Mouse (Mus musculus) right cerebral cortex, postnatal 36 days (tissue): ENCODE measurements around the gene Def8.
"Not testable (repeated sequence)": the region's sequence is repeated elsewhere in the genome, so short reads cannot be mapped to it uniquely, and the experiment has no call there.

ENCODE experiments used
- DNase-seq, 2 experiments: peaks; one replicate each; pipeline ENCODE4 v3.0.0; 2022; ENCODE audit warnings: low spot score in 2 of 2, mixed read lengths in 1 of 2

The Def8 gene

DNA sequence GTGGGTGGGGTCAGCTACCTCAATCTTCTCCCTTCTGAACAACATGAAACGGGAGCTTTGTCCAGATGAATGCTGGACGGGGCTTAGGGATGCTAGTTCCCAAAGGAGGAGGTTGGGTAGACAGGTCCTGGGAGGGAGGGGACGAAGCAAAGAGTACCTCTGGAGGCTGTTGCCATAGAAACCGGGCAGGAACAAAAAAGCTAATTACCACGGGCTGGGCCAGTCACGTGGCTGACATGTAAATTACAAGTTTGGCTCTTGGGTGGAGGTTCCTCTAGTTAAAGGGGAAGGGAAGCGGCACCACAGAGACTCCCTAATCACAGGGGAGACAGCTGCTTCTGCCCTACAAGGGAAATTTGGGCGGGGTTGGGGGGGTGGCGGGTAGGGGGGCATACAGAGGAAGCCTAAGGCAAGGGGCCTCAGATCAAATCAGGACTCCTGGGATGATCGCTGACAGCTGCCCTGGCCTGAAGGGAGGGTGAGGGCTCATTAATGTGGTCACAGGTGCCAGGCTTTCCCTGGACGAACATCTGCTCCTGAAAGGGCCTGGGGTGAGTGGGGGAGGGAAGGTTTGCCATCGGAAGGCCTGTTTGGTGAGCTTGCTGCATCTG lies 10.7 kb upstream of the Def8 start:
- DNase-seq: peak; percentile 83 to 89

DNA sequence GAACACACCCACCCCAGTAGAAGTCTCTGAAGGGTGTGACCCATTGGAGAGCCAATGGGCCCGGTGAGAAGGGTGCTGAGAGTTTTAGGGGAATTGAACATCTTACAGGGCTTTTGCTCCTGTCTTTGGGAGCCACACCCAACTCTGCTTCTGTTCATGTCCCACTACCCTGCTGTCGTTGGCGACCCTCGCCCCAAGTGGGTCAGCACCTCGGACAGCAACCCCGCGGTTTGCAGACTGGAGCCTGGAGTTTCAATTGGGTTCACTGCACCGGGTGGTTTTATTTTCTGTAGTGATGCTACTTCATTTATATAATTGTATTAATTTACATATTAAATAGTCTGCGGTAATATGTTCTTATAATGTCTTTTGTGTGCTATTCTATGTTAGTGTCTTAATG lies 9.1 kb upstream of the Def8 start:
- no peak for DNase-seq

DNA sequence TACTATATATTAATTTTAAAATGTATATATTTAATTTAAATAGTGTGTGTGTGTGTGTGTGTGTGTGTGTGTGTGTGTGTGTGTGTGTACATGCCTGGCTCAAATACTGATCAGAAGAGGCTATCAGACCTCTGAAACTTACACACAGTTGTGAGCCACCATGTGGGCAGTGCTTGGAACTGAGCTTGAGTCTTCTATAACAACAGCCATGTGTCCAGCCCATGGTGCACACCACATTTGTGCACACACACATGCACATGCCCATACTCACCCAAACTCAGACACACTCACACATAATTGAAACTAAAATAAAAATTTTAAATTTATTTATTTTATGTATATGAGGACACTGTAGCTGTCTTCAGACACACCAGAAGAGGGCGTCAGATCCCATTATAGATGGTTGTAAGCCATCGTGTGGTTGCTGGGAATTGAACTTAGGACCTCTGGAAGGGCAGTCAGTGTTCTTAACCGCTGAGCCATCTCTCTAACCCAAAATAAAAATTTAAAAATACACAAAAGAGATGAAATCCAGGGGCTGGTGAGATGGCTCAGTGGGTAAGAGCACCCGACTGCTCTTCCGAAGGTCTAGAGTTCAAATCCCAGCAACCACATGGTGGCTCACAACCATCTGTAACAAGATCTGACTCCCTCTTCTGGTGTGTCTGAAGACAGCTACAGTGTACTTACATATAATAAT lies 8.2 kb upstream of the Def8 start:
- DNase-seq: not testable (repeated sequence)

DNA sequence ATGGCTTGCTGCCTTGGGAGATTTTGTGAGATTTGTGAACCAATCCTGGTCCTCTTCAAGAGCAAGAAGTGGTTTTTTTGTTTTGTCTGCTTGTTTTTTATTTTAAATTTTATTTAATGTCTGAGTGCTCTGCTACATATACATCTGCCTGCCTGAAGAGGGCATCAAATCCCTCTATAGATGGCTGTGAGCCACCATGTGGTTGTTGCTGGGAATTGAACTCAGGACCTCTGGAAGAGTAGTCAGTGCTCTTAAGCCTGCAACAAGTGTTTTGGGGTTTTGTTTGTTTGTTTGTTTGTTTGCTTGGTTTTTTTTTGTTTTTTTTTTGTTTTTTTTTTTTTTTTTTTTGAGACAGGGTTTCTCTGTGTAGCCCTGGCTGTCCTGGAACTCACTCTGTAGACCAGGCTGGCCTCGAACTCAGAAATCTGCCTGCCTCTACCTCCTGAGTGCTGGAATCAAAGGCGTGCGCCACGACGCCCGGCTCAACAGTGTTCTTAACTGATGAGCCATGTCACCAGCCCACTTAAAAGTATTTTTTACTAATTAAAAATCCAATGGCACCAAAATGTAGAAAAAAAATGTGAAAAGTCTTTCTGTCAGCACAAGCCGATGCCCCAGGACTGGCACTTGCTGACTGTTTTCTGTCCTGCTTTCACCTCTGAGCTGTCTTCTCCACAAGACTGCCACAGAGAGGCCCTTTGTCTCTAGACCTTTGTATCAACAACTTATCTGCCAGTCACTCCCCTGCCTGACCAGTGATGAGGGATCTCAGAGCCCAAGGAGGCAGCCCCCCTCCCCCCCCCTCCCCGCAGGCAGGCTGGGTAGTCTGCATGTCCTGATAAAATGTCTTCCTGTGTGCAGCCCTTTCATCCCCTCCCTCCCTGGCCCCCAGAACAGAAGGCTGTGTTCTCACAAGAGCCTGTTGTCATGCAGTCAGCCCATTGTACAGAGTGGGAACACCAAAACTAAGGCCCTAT lies 7.1 kb upstream of the Def8 start:
- DNase-seq: no peak

DNA sequence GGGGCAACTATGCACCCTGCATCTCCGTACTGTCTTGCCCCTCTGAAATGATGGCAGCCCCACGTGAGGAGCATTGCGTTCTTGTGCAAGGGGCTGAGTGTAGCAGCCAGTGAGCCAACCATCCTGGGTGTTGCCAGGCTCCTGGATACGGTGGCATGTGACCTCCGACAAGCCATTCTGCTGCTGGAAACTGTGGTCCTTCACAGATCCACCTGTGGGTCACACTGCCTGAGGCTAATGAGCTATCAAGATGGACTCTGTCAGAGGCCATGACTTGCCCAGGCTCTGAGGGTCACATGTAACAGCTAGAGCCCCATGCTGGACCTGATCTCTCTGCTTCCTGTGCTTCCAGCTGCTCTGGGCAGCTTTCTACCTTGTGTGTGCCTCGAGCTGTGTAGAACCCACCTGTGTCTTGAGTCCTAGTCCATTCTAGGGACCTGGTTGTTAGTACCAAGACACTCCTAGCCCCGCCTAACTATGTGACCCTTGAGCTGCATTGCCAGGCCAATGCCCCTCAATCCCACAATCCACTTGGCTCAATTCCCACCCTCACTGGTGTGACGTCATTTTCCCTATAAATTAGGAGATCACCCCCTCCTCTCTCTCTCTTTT lies 6.3 kb upstream of the Def8 start:
- DNase-seq: no peak

DNA sequence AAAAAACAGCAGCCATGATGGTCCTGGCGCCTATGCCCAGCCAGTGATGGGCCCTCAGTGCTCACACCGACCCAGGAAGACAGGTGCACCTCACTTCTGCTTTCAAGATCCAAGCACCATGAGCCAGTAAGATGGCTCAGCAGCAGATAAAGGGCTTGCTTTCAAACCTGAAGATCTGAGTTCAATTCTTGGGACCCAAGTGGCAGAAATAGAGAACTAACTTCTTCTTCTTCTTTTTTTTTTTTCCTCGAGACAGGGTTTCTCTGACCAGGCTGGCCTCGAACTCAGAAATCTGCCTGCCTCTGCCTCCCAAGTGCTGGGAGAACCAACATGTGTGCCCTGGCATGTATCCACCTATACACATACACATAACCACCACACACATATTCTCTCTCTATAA lies 3.6 kb upstream of the Def8 start:
- DNase-seq: no peak

DNA sequence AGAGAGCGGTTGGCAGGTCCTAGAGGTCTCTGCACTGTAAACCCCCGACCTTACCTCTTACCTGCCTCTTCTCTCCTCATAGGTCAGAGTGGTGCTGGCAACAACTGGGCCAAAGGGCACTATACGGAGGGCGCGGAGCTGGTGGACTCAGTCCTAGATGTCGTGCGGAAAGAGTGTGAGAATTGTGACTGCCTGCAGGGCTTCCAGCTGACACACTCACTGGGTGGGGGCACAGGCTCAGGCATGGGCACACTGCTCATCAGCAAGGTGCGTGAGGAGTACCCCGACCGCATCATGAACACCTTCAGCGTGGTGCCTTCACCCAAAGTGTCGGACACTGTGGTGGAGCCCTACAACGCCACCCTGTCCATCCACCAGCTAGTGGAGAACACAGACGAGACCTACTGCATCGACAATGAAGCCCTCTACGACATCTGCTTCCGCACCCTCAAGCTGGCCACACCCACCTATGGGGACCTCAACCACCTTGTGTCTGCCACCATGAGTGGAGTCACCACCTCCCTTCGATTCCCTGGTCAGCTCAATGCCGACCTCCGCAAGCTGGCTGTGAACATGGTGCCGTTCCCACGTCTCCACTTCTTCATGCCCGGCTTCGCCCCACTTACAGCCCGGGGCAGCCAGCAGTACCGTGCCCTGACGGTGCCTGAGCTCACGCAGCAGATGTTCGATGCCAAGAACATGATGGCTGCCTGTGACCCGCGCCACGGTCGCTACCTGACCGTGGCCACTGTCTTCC lies 2.6 kb upstream of the Def8 start:
- no peak for DNase-seq

DNA sequence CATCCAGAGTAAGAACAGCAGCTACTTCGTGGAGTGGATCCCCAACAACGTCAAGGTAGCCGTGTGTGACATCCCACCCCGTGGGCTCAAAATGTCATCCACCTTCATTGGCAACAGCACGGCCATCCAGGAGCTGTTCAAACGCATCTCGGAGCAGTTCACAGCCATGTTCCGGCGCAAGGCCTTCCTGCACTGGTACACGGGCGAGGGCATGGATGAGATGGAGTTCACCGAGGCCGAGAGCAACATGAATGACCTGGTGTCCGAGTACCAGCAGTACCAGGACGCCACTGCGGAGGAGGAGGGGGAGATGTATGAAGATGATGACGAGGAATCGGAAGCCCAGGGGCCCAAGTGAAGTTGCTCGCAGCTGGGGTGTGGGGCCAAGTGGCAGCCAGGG lies 2.0 kb upstream of the Def8 start:
- no peak for DNase-seq

DNA sequence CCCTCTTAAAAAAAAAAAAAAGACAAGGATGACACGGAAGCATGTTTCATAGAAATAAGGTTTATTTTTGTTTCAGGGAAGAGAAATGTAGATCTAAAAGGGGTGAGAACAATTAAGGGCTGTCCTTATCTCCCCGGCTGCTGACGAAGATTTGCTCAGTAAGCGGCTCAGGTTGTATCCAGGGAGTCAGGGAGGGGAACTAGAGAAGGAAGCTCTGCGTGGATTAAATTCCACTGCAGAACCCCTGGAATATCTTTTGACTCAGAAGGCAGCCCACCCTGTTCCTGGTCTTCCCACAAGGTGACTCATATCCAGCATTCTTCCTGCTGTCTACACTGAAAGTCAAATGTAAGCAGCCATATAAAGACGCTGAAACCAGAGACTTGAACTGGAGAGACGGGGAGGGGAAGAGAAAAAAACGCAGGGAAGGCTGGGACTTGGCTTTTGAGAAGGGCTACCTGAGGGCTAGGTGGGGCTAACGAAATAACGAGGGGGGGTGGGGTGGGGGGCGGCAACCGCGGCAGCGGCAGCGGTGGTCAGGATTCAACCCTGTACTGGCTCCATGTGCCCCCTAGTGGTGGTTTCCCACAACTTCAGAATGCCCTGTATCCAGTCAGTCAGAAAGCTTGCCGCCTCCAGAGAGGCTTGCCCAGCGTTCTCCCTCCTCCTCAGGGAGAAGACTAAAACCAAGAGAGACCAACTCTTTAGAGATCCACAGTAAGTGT lies 1.1 kb upstream of the Def8 start:
- DNase-seq: peak; percentile 76 to 80

DNA sequence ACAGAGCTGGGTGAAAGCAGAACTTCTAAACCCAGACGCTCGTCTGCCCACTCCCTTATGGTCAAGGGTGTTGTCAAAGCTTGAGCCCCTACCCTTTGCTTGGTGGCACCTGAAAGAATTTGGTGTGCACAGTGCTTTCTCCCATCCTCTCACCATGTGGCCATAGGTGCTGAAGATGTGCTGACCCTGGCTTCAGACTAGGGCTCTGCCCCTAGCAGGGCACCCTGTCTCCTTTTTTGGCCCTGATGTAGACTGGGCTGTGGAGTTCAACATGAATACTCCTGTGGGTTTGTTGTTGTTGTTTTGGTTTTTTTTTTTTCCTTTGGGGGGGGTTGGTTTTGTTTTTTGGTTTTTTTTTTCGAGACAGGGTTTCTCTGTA lies 557 bp upstream of the Def8 start:
- DNase-seq: no peak

DNA sequence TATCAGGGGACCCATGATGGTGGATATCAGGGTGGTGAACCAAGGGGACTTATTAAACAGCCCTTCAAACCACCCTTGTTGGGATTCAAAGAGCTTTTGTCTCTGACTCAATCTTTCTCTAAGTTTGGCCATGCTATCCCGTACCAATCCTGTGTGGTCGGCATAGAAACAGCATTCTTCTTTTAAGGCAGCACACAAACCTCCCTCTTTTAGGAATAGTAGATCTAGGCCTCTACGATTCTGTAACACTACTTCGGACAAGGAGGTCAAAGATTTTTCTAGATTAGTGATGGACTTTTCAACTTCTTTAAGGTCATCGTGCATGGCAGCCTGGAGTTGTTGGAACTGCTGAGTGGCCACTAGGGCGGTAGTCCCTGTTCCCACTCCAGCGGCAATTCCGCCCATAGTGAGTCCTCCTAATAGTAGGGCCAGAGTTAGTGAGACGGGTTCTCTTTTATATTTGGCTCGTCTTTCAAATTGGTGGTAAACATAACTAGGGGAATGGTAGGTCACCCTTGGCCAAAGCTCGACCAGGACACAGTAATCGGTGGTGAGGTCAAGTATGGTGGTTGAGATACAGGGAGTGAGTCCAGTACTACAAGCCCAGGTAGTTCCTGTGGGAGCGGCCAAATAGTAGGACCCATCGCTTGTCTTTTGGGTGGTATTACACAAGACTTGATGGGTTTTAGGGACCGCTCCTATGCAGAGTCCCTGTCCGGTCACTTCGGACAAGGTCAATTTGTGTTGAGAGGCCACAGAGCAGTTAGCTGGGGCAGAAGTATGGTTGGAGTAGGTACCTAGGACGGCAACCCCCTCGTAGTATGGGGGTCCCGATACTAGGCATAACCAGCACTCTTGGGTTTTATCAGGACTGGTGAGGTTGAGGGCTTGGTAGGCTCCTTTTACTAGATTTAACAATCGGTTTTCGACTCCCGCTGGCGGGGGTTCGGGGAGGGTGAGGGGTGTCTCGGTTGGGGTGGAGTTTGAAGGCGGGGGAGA lies 3.5 kb downstream of the Def8 start:
- DNase-seq: no peak

DNA sequence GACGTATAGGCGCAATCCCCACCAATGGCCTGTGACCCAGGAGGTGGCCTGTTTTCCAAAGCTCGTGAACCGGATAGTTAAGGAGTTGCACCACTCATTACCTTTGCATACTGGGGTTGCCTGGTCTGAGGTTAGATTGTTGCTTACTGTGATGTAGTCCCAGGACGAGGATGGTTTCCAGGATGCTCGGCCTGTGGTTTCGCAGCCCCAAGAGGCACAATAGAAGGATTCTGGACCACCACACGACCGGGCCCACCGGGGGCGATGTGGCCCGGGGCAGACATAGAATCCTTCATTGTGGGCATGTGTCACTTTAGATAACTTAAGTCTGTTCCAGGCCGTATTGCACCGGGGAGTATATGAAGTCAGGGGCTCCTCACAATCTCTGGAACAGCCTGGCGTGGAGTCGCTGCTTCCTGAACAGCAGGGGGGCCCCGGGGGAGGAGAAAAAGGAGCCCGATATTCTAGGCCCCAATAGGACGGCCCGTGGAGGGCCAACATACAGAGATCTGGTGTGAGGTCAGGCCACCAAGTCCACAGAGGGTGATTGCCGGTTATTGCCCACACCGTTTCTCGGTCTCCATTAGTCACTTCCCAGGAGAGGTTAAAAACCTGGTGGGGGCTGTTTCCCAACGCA lies 4.4 kb downstream of the Def8 start:
- no peak for DNase-seq

DNA sequence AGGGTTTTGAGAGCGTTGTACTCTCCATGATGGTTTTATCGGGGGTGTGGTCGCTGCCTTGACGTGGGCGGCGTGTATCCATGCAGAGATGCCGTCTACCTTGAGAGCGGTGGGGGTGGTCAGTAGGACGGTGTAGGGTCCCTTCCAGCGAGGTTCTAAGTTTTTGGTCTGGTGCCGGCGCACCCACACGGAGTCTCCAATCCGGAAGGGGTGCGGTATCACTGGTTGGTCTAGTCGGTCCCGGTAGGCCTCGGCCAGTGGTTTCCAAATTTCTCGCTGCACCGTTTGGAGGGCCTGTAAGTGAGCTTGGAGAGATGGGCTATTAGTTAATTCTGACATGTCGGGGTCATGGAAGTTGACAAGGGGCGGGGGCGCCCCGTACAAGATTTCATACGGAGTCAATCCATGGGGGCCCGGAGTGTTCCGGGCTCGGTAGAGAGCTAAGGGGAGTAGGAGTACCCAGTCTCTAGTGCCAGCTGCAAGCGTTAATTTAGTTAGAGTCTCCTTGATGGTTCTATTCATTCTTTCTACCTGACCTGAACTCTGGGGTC lies 5.1 kb downstream of the Def8 start:
- no peak for DNase-seq

DNA sequence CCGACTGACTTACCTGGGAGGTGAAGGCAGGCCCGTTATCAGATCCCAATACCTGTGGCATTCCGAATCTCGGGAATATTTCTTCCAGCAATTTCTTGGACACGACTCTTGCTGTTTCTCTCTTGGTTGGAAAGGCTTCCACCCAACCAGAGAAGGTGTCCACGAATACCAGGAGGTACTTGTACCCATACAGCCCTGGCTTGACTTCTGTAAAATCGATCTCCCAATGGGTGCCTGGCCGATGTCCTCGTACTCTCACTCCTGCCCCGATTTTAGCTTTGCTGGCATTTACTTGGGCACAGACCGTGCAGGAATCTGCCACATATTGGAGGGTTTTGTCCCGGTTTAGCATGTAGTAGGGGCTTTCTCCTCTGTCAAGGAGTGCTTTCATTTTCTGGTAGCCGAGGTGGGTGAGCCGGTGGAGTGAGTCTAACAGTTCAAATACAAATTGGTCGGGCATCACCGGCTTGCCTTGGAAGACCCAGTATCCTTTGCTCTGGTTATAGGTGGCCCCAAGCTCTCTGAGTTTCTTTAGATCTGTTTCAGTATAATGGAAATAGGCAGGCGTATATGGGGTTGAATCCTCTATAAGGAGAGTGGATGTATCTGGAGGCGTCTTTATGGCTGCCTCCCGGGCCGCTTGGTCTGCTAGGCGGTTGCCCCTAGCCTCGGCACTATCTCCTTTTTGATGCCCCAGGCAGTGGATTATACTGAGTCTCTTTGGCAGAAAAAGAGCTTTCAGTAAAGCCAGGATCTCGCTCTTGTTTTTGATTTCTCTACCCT lies 5.8 kb downstream of the Def8 start:
- DNase-seq: no peak

DNA sequence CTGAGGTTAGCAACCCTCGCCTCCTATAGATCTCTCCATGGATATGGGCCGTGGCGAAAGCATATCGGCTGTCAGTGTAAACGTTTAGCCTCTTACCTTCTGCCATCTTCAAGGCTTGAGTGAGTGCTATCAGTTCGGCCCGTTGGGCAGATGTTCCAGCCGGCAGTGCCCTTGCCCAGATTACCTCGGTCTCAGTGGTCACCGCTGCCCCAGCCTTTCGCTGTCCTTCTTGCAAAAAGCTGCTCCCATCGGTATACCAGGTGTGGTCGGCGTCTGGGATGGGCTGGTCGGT lies 6.3 kb downstream of the Def8 start:
- DNase-seq: not testable (repeated sequence)

DNA sequence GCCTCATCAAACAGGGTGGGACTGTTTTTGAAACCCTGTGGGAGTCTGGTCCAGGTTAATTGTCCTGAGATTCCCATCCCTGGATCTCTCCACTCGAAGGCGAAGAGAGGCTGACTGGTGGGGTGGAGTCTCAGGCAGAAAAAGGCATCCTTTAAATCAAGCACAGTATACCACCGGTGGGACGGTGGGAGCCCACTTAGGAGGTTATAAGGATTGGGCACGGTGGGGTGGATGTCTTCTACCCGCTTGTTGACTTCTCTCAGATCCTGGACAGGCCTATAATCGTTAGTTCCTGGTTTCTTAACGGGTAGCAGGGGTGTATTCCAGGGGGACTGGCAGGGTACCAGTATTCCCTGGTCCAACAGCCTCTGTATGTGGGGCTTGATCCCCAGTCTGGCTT lies 7.6 kb downstream of the Def8 start:
- not testable (repeated sequence) for DNase-seq

DNA sequence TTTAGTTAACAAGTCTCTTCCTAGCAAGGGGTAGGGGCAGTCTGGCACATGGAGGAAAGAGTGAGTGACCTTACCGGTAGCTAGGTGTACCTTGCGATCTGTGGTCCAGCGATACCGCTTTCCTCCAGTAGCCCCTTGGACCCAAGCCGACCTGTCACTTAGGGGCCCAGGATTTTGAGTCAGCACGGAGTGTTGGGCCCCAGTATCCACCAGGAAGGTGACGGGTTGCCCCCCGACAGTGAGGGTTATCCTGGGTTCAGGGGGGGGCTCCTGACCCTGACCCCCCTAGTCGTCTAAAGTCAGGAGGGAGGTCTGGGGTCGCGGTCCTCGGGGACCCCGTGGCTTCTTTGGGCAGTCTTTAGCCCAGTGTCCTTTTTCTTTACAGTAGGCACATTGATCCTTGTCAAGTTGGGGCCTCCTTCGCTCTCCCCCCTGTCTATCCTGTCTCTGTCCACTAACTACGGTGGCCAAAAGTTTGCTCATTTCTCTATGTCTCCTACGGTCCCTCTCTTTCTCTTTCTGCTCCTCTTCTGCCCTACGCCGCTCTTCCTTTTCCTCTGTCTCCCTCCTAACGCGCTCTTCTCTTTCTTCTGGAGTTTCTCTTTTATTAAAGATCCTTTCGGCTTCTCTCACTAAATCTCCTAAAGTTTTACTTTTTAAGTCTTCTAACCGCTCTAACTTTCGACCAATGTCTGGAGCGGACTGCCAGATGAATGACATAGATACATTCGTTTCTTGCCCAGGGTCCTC lies 8.5 kb downstream of the Def8 start:
- DNase-seq: no peak
